Mouse (Mus musculus) stomach, embryonic 15.5 days (tissue): ENCODE measurements around the gene Mbnl2. TPM values are rescaled to one million over a fixed set of nuclear protein-coding genes. Genes with fewer than 3 reads are reported as not detected.

Experiments used
- ATAC-seq: fragments of 200-750 bp; cut with Nextera tagmentation; 2 replicates; pipeline ENCODE4 v1.8.0; 2017; ENCODE audit warnings: low read depth, moderate number of reproducible peaks, moderate TSS enrichment; ENCODE audit not compliant: insufficient read depth, low FRiP score
- H3K27ac ChIP-seq: fragments of 300-500 bp; sonication (generic); 2 replicates; pipeline ENCODE4 v1.5.1; 2015; ENCODE audit warnings: mild to moderate bottlenecking, inconsistent platforms
- H3K27me3 ChIP-seq: fragments of 300-500 bp; sonication (generic); replicated peaks from 2 replicates; pipeline ENCODE4 v1.6.1; 2015; ENCODE audit warnings: inconsistent platforms
- H3K36me3 ChIP-seq: fragments of 300-500 bp; sonication (generic); 2 replicates; pipeline ENCODE4 v1.6.1; 2015; ENCODE audit warnings: inconsistent platforms
- H3K4me1 ChIP-seq: fragments of 300-500 bp; sonication (generic); 2 replicates; pipeline ENCODE4 v1.6.1; 2015; ENCODE audit warnings: inconsistent platforms
- H3K4me2 ChIP-seq: fragments of 300-500 bp; sonication (generic); 2 replicates; pipeline ENCODE4 v1.6.1; 2015; ENCODE audit warnings: mild to moderate bottlenecking, inconsistent platforms
- H3K4me3 ChIP-seq: fragments of 300-500 bp; sonication (generic); replicated peaks from 2 replicates; pipeline ENCODE4 v1.5.1; 2015; ENCODE audit warnings: inconsistent platforms
- H3K9ac ChIP-seq: fragments of 300-500 bp; sonication (generic); 2 replicates; pipeline ENCODE4 v1.6.1; 2015; ENCODE audit warnings: inconsistent platforms
- H3K9me3 ChIP-seq: fragments of 300-500 bp; sonication (generic); 2 replicates; pipeline ENCODE4 v1.6.1; 2016; ENCODE audit warnings: inconsistent platforms
- WGBS: fragments of 180-500 bp; shearing (Covaris S2); methylation state at CpG from one replicate; pipeline ENCODE4 v1.1.7; 2015; 5-methylcytosine and 5-hydroxymethylcytosine counted together
- polyA plus RNA-seq: library from polyadenylated mRNA; unstranded; fragments of >200 nt; fragmentation: Nextera tagmentation; extraction: Ambion mirVana; gene quantifications from 2 replicates; pipeline ENCODE4 v1.2.1, GENCODE M21; 2015

Gene Mbnl2
- polyA plus RNA-seq, 1 experiment from 2014 or later = 109 TPM

DNA sequence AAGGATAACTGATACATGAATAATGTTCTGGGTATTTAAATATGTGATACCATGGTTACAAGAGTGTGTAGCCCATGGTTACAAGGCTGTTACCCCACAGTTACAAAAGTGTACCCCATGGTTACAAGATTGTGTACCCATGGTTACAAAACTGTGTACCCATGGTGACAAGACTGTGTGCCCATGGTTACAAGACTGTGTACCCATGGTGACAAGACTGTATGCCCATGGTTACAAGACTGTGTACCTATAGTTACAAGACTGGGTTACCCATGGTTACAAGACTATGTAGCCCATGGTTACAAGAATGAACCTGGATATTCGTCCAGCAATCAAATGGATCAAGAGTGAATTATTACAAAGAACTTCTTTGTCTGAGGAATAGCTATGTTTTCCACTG, 16.0 kb upstream of the Mbnl2 start:
- Histone ChIP-seq H3K9ac (no peak overlapping the region), H3K27me3 (no peaks in the 10 kb centered on the region), H3K4me3 (no peak overlapping the region), H3K9me3 (no peaks in the 10 kb centered on the region), H3K4me2 (no peak overlapping the region), H3K36me3 (no peaks in the 10 kb centered on the region), H3K4me1 (no peaks in the 10 kb centered on the region), H3K27ac (no peak overlapping the region)
- WGBS = 69% methylated on average over 1 of the region's 1 CpGs
- no peak for ATAC-seq

DNA sequence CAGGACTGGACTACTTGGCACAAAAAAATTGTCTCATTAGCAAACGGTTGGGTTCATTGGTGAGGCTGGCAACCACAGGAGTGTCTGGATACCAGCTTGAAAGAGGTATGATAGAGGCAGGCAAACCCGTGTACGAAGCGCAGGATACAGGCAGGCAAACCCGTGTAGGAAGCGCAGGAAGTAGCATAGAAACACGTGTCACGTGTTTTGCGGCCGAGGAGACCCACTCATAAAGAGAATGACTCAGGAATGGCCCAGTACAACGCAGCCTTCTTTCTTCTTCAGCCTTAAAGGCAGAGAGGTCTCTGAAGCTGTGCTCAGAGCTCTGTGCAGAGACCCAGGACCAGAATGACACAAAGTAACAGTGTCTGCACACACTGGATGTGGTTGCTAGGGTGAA, 13.9 kb upstream of the Mbnl2 start:
- Histone ChIP-seq H3K9me3 (no peaks in the 10 kb centered on the region), H3K4me3 (no peak overlapping the region), H3K27ac (no peak overlapping the region), H3K36me3 (no peaks in the 10 kb centered on the region), H3K9ac (no peak overlapping the region), H3K4me1 (no peaks in the 10 kb centered on the region), H3K4me2 (no peak overlapping the region), H3K27me3 (no peaks in the 10 kb centered on the region)
- no peak for ATAC-seq
- 90% methylated on average over 11 of the region's 11 CpGs for WGBS

DNA sequence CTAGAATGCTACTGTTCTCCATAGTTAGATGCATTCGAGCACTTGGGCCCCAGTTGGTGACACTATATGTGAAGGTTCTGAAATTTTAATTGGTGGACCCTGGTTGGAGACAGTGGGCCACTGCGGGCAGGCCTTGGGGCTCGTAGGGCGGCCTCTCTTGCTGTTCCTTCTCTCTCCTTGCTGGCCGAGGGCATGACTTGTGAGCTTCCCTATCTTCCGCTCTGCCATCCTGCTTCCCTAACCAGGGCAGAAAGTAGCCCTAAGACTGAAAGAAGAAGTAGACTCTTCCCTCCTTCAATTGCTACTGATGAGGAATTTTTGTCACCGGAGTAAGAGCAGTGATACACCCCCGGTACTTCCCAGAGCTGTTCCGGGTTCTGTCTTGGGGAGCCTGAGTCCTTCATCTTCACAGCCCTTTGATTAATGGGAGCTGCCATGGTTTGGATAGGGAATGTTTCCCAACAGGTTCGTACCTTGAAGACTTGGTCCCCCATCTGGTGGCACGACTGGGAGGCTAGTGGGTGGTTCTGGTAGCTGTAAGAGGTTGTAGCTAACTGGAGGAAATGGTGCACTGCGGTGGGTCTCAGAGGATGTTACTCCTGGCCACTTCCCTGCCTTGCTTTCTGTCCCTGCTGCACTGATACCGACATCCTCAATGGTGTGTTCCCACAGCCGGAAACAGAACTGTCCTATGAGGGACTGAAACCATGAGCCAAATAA, 12.6 kb upstream of the Mbnl2 start:
- no peak for ATAC-seq
- H3K4me1 ChIP-seq = no peaks in the 10 kb centered on the region
- no peak overlapping the region for H3K4me3 ChIP-seq
- no peak overlapping the region for H3K4me2 ChIP-seq
- no peaks in the 10 kb centered on the region for H3K36me3 ChIP-seq
- H3K27ac ChIP-seq = no peak overlapping the region
- H3K27me3 ChIP-seq = no peaks in the 10 kb centered on the region
- no peak overlapping the region for H3K9ac ChIP-seq
- H3K9me3 ChIP-seq = no peaks in the 10 kb centered on the region
- WGBS = 87% methylated on average over 14 of the region's 14 CpGs

DNA sequence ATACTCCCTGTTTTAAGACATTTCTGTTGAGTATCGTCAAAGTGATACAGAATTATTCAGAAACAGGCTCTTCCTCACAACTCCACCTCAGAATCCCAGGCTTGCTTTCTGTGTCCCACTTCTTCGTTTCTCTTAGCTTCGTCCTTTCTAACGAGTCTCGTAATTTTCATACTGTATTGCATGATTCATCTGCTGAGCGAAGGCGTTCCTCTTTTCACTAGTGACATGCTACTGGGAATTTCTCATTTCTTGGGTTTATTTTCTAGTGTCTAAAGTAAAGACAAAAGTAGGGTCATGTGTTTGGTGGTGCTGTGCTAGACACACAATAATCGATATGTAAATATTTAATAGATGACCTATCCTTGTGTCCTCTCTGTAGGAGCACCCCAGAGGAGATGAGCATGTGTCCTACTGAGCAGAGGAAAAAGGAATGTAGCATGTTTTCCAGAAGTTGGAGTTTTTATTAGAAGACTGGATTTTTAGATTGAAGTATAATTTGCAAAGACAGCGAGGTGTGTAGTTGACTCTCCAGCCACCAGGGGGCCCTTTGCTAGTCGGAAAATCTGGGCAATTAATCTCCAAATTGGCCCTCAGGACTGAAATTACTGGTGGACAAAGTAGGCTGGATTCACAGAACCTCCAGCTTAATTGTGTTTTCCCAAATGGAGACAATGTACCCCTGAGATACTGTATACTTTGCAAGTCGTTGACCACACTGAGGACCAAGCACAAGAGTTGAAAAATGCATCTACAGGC, 11.9 kb upstream of the Mbnl2 start:
- Histone ChIP-seq H3K4me1 (no peaks in the 10 kb centered on the region), H3K4me2 (no peak overlapping the region), H3K9me3 (no peaks in the 10 kb centered on the region), H3K36me3 (no peaks in the 10 kb centered on the region), H3K4me3 (no peak overlapping the region), H3K27ac (no peak overlapping the region), H3K27me3 (no peaks in the 10 kb centered on the region), H3K9ac (no peak overlapping the region)
- no peak for ATAC-seq
- 77% methylated on average over 11 of the region's 11 CpGs for WGBS

DNA sequence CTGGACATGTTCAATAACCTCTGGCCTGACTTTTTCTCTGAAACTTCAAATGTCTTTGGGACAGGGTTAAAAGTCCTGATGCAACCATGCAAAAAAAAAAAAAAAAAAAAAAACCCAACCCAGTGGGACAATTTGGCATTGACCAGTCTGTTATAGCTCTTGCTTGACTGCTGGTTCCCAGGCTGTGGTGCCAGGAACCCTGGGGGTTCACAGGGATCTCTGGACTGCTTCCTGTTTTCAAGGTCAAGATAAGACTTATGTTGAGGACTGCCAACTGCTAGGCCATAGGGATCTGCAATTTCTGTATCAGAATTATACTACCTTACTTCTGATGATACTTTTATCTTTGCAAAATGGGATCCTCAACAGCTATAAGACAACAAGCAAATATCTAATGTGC, 9.6 kb upstream of the Mbnl2 start:
- Histone ChIP-seq H3K4me2 (no peak overlapping the region), H3K27me3 (no peaks in the 10 kb centered on the region), H3K27ac (no peak overlapping the region), H3K9me3 (no peaks in the 10 kb centered on the region), H3K4me1 (no peaks in the 10 kb centered on the region), H3K9ac (no peak overlapping the region), H3K36me3 (no peaks in the 10 kb centered on the region), H3K4me3 (no peak overlapping the region)
- ATAC-seq = no peak

DNA sequence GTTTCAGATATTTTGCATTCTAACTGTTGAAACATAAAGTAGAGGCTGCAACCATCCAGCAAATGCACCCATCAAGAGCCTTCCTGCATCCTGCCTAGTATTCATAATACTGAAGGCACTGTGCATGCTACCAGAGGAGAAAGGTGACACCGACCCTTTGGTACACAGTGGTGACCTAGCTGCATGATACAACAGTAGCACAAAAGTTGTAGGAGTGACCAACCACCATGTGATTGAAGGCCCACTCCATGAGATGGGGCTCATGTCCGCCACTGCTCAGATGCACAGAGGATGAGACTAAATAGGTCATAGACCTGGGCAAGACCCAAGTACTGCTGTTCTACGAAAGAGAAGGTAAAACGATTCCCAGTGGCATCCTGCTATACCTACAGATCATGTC, 8.3 kb upstream of the Mbnl2 start:
- WGBS = 87% methylated on average over 4 of the region's 4 CpGs
- no peak for ATAC-seq
- no peaks in the 10 kb centered on the region for H3K9me3 ChIP-seq
- H3K27ac ChIP-seq = no peak overlapping the region
- no peaks in the 10 kb centered on the region for H3K27me3 ChIP-seq
- no peaks in the 10 kb centered on the region for H3K36me3 ChIP-seq
- H3K4me1 ChIP-seq = no peaks in the 10 kb centered on the region
- H3K4me2 ChIP-seq = no peak overlapping the region
- H3K4me3 ChIP-seq = no peak overlapping the region
- H3K9ac ChIP-seq = no peak overlapping the region

DNA sequence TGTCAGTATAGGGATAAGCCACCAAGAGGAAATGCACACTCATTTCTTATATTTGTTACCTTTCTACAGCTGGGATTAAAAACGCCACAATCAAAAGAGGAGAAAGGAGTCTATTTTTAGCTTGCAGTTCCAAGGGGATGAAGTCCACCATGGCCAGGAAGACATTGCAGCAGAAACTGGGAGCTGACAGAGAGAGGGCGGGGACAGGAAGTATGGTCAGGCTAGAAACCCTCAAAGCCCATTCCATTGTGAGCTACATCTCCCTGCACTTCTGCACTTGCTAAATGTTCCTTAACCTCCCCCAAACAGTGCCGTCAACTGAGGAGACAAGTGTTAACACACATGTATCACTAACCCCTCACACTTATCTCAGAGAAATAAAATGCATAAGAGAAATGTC, 5.4 kb upstream of the Mbnl2 start:
- Histone ChIP-seq H3K4me1 (peaks cover 4% of the 10 kb centered on the region; the same call in 1 of the 2 replicates), H3K4me2 (no peak overlapping the region), H3K36me3 (no peaks in the 10 kb centered on the region), H3K27ac (no peak overlapping the region), H3K27me3 (no peaks in the 10 kb centered on the region), H3K4me3 (no peak overlapping the region), H3K9ac (no peak overlapping the region), H3K9me3 (no peaks in the 10 kb centered on the region)
- 66% methylated on average over 3 of the region's 3 CpGs for WGBS
- ATAC-seq = no peak

DNA sequence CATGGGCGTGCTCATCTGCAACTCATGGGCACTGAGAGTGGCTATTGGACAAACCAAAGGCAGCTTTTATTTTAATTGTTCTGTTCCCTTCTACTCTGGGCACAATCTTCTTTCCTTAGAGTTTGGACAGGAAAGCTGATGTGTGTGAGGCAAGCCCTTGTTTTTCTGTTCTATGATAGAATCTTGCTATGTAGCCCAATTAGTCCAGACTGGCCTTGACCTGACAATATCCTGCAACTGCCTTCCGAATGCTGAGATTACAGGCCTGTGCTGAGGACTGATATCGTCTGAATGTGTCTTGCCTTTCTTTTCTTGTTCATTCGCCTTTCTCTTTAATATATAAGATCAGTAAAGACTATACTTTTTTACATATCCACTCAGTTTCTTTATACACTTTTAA, 4.8 kb upstream of the Mbnl2 start:
- ATAC-seq = no peak
- H3K4me3 ChIP-seq = no peak overlapping the region

DNA sequence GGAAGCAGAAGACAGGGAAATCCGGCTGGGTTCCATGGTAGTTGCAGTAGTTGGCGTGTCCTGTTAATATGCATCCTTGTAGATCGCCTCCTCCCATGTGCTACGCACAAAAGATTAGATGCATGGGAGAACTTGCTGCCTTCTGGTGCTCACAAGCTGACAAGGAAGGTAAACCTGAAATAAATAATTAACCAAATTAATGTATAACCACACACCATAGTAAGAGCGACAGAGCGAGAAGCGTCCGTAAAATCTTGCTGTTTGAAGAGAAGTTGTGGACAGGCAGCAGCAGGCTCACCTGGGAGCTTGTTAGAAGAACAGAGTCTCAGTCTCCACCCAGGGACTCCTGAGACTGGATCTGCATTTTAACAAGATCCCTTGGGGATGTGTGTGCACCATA, 4.4 kb upstream of the Mbnl2 start:
- WGBS = 65% methylated on average over 8 of the region's 8 CpGs
- Histone ChIP-seq H3K27ac (peak overlapping the region; percentile 78; the same call in 1 of the 2 replicates), H3K4me1 (peaks cover 4% of the 10 kb centered on the region; the same call in 1 of the 2 replicates), H3K27me3 (no peaks in the 10 kb centered on the region), H3K36me3 (no peaks in the 10 kb centered on the region), H3K4me3 (no peak overlapping the region), H3K9ac (no peak overlapping the region), H3K4me2 (peak overlapping the region; percentile 19; the same call in 1 of the 2 replicates), H3K9me3 (no peaks in the 10 kb centered on the region)
- ATAC-seq = 0 out of 2 replicates have a peak, but pooled peaks have one; percentile 4

More for the DNA sequence above, 4.8 kb upstream of the Mbnl2 start:
- Histone ChIP-seq H3K27me3 (no peaks in the 10 kb centered on the region), H3K27ac (peak overlapping the region; percentile 78; the same call in 1 of the 2 replicates), H3K4me1 (peaks cover 4% of the 10 kb centered on the region; the same call in 1 of the 2 replicates), H3K4me2 (no peak overlapping the region; the same call in 1 of the 2 replicates), H3K9ac (no peak overlapping the region), H3K9me3 (no peaks in the 10 kb centered on the region), H3K36me3 (no peaks in the 10 kb centered on the region)
- WGBS = 67% methylated on average over 4 of the region's 4 CpGs

DNA sequence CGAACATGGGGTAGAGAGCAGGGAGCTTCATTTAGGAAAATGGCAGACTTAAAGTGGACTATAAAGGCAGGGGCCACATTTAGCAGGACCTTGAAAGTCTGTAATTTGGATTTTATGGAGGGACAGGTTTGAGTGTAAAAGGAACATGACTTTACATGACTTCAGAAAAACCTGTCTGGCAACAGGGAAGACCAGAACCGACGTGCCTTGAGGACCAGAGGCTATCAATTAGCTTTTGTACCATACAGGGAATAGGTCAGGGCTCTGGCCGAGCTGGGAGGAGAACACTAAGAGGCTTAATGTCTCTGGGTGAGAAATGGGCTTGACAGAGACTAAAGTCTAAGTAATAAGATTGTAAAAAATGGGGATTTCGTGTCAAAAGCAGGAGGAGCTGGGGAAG, 1.7 kb upstream of the Mbnl2 start:
- no peak overlapping the region for H3K9ac ChIP-seq
- H3K9me3 ChIP-seq = no peaks in the 10 kb centered on the region
- H3K27me3 ChIP-seq = no peaks in the 10 kb centered on the region
- H3K4me3 ChIP-seq = no peak overlapping the region
- H3K27ac ChIP-seq = peak overlapping the region; percentile 52
- peaks cover 20% of the 10 kb centered on the region for H3K4me1 ChIP-seq
- no peak for ATAC-seq
- no peak overlapping the region for H3K4me2 ChIP-seq
- H3K36me3 ChIP-seq = no peaks in the 10 kb centered on the region
- 62% methylated on average over 5 of the region's 5 CpGs for WGBS

DNA sequence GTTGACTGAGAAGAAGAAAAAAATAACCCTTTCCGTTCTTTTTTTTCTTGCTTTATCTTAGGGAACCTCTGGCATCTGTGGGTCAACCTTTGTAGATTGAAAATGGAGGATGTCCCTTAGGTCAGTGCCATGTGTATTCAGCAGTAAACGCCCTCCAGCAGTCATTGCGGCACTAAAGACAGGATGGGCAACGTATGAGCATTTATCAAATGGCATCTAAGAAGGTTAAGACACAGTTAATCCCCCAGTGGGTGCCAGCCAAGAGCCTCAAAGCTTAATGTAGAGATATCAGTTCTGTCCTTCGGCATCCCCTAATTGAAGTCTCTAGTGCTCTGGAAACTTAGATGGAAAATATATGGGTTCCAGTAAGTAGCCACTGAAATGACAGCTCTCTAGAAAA, 723 bp upstream of the Mbnl2 start:
- Histone ChIP-seq H3K9me3 (no peaks in the 10 kb centered on the region), H3K4me1 (peaks cover 30% of the 10 kb centered on the region), H3K27me3 (no peaks in the 10 kb centered on the region), H3K36me3 (no peaks in the 10 kb centered on the region), H3K4me2 (peak overlapping the region; percentile 75), H3K27ac (peak overlapping the region; percentile 97), H3K4me3 (peak overlapping the region; percentile 76), H3K9ac (no peak overlapping the region)
- WGBS = 43% methylated on average over 5 of the region's 5 CpGs
- no peak for ATAC-seq

DNA sequence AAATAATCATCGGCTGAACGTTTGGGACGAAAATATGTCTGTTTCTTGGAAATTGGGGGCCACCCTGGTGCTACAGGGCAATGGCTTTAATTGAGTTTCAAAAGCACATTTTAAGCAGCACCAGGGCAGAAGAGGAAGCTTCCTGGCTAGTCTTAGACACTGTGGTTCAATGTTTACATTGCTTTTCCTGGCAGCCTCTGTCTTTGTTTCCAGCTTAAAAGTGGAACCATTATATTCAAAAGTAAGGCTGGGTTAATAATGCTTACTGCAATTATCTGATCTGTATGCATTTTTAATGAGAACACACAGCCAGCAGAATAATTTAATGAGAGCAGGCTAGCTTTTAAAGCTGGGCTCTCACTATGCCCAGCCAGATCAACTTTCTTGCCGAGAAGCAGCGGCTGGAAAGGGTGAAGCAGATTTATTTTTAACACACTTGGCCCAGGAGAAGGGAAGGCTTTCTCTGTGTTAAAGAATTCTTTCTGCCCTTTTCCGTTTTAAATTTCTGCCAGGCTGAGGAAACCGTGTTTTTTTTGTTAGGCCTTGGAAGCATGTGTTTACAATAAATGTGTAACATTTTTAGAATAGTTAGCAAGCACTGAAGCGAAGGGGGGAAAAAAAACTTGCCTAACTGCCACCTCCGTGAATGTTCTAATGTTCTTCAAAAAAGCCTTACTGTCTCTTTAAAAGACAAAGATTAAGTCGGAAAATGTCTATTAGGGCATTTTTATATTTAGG, 1.0 kb downstream of the Mbnl2 start:
- H3K9me3 ChIP-seq = no peaks in the 10 kb centered on the region
- H3K36me3 ChIP-seq = no peaks in the 10 kb centered on the region
- H3K4me2 ChIP-seq = peak overlapping the region; percentile 90
- H3K27me3 ChIP-seq = no peaks in the 10 kb centered on the region
- H3K4me3 ChIP-seq = peak overlapping the region; percentile 76
- WGBS = under 1% methylated on average over 10 of the region's 10 CpGs
- H3K9ac ChIP-seq = peak overlapping the region; percentile 54
- no peak for ATAC-seq
- peaks cover 43% of the 10 kb centered on the region for H3K4me1 ChIP-seq
- H3K27ac ChIP-seq = peak overlapping the region; percentile 93
